Mouse (Mus musculus) testis, adult 2 months (tissue): ENCODE measurements around the gene Bfar. TPM values are rescaled to one million over a fixed set of nuclear protein-coding genes. Genes with fewer than 3 reads are reported as not detected.
A peak's percentile ranks its signal among the peaks of the same experiment; 100 is the strongest.

Experiments used
- H3K27ac ChIP-seq: fragments of 200-500 bp; 2 replicates; pipeline ENCODE4 v1.5.1; 2012; ENCODE audit warnings: low read depth, low read length; ENCODE audit not compliant: control insufficient read depth, insufficient read depth
- H3K27me3 ChIP-seq: fragments of 200-500 bp; 2 replicates; pipeline ENCODE4 v1.6.1; 2012; ENCODE audit warnings: mild to moderate bottlenecking, low read length, moderate library complexity; ENCODE audit not compliant: control insufficient read depth, insufficient read depth
- H3K36me3 ChIP-seq: fragments of 200-500 bp; 2 replicates; pipeline ENCODE4 v1.6.1; 2012; ENCODE audit warnings: mild to moderate bottlenecking, low read length; ENCODE audit not compliant: control insufficient read depth, insufficient read depth
- H3K4me1 ChIP-seq: fragments of 200-500 bp; 2 replicates; pipeline ENCODE4 v1.6.1; 2012; ENCODE audit warnings: low read length; ENCODE audit not compliant: control insufficient read depth, insufficient read depth
- H3K4me3 ChIP-seq: fragments of 200-500 bp; 2 replicates; pipeline ENCODE4 v1.5.1; 2012; ENCODE audit warnings: low read depth, mild to moderate bottlenecking, low read length, moderate library complexity, mixed read lengths; ENCODE audit not compliant: control insufficient read depth
- CTCF ChIP-seq: fragments of 200-500 bp; IDR thresholded peaks from 2 replicates; pipeline ENCODE4 v1.5.1; 2012; ENCODE audit warnings: low read depth, mild to moderate bottlenecking, inconsistent platforms, low read length, moderate library complexity; ENCODE audit not compliant: control insufficient read depth, insufficient read depth, insufficient replicate concordance
- POLR2A ChIP-seq: fragments of 200-500 bp; IDR thresholded peaks from 2 replicates; pipeline ENCODE4 v1.6.1; 2012; ENCODE audit warnings: low read depth, mild to moderate bottlenecking, inconsistent platforms, low read length, moderate library complexity; ENCODE audit not compliant: control insufficient read depth
- polyA plus RNA-seq: library from polyadenylated mRNA; depleted of rRNA; stranded (reverse); fragments of >200 nt; gene quantifications from 2 replicates; pipeline ENCODE4 v1.2.3, GENCODE M21; 2012

Bfar gene
- polyA plus RNA-seq, 1 experiment = 13.0 TPM

- H3K27ac ChIP-seq = no peak overlapping the region
- peaks cover 5% of the 10 kb centered on the region for H3K4me1 ChIP-seq
- H3K4me3 ChIP-seq = no peak overlapping the region
- H3K27me3 ChIP-seq = no peaks in the 10 kb centered on the region
- 0 out of 2 replicates have a peak, but pooled peaks cover 2% of the 10 kb centered on the region for H3K36me3 ChIP-seq
- TF ChIP-seq POLR2A (no peak), CTCF (no peak)
Measured at GRCm38 (mm10) chr16:13673114-13673513, 1.5 kb downstream of the Bfar start.

- H3K36me3 ChIP-seq = 0 out of 2 replicates have a peak, but pooled peaks cover 2% of the 10 kb centered on the region
- TF ChIP-seq POLR2A (no peak), CTCF (no peak)
- no peaks in the 10 kb centered on the region for H3K27me3 ChIP-seq
- no peak overlapping the region for H3K27ac ChIP-seq
- H3K4me1 ChIP-seq = peaks cover 3% of the 10 kb centered on the region
- no peak overlapping the region for H3K4me3 ChIP-seq
Measured at GRCm38 (mm10) chr16:13674511-13674910, 2.9 kb downstream of the Bfar start.

- Histone ChIP-seq H3K27ac (peak overlapping the region; percentile 59; the same call in 1 of the 2 replicates), H3K4me1 (no peaks in the 10 kb centered on the region; the same call in 1 of the 2 replicates), H3K36me3 (0 out of 2 replicates have a peak, but pooled peaks cover 2% of the 10 kb centered on the region), H3K27me3 (no peaks in the 10 kb centered on the region), H3K4me3 (no peak overlapping the region)
- TF ChIP-seq POLR2A (no peak), CTCF (no peak)
Measured at GRCm38 (mm10) chr16:13678601-13679319, 7.1 kb downstream of the Bfar start.

- no peak overlapping the region for H3K4me3 ChIP-seq
- peaks cover 8% of the 10 kb centered on the region for H3K36me3 ChIP-seq
- no peak overlapping the region for H3K27ac ChIP-seq
- no peak for TF ChIP-seq CTCF
- TF ChIP-seq POLR2A = no peak
- no peaks in the 10 kb centered on the region for H3K4me1 ChIP-seq
- H3K27me3 ChIP-seq = no peaks in the 10 kb centered on the region
Measured at GRCm38 (mm10) chr16:13698998-13699397, 27.3 kb downstream of the Bfar start.

GRCm38 (mm10) chr16:13702184-13702583 is 30.5 kb downstream of the Bfar start:
- Histone ChIP-seq H3K27me3 (no peaks in the 10 kb centered on the region), H3K27ac (no peak overlapping the region), H3K36me3 (peaks cover 5% of the 10 kb centered on the region), H3K4me3 (no peak overlapping the region), H3K4me1 (no peaks in the 10 kb centered on the region)
- TF ChIP-seq POLR2A (no peak), CTCF (no peak)

- TF ChIP-seq CTCF (no peak), POLR2A (no peak)
- Histone ChIP-seq H3K27me3 (no peaks in the 10 kb centered on the region), H3K4me1 (no peaks in the 10 kb centered on the region), H3K36me3 (peaks cover 2% of the 10 kb centered on the region; the same call in 1 of the 2 replicates), H3K27ac (no peak overlapping the region), H3K4me3 (no peak overlapping the region)
Measured at GRCm38 (mm10) chr16:13704676-13705075, 33.0 kb downstream of the Bfar start.

- TF ChIP-seq CTCF (no peak), POLR2A (no peak)
- no peak overlapping the region for H3K27ac ChIP-seq
- no peaks in the 10 kb centered on the region for H3K36me3 ChIP-seq
- no peaks in the 10 kb centered on the region for H3K27me3 ChIP-seq
- no peak overlapping the region for H3K4me3 ChIP-seq
- no peaks in the 10 kb centered on the region for H3K4me1 ChIP-seq
Measured at GRCm38 (mm10) chr16:13714910-13715309, 43.3 kb downstream of the Bfar start.
